Mouse (Mus musculus): Measurements from ENCODE around the gene Sec63.

The Sec63 gene

GRCm38 (mm10) chr10:42827155-42827554, 65.9 kb downstream of the Sec63 start:
- no peak for DNase-seq (ENCODE audit: inconsistent age in 2 of 2, low spot score in 1 of 2)

- DNase-seq (ENCODE audit: inconsistent age in 2 of 2, low spot score in 1 of 2), result no peak
Measured at GRCm38 (mm10) chr10:42830007-42830406, 68.7 kb downstream of the Sec63 start.

GRCm38 (mm10) chr10:42830409-42830808, 69.1 kb downstream of the Sec63 start:
- DNase-seq (ENCODE audit: inconsistent age in 2 of 2, low spot score in 1 of 2), result no peak

GRCm38 (mm10) chr10:42832677-42833076, 71.4 kb downstream of the Sec63 start:
- peak in 1 of 2 experiments; percentile 44 for DNase-seq (ENCODE audit: inconsistent age in 2 of 2, low spot score in 1 of 2)

DNA sequence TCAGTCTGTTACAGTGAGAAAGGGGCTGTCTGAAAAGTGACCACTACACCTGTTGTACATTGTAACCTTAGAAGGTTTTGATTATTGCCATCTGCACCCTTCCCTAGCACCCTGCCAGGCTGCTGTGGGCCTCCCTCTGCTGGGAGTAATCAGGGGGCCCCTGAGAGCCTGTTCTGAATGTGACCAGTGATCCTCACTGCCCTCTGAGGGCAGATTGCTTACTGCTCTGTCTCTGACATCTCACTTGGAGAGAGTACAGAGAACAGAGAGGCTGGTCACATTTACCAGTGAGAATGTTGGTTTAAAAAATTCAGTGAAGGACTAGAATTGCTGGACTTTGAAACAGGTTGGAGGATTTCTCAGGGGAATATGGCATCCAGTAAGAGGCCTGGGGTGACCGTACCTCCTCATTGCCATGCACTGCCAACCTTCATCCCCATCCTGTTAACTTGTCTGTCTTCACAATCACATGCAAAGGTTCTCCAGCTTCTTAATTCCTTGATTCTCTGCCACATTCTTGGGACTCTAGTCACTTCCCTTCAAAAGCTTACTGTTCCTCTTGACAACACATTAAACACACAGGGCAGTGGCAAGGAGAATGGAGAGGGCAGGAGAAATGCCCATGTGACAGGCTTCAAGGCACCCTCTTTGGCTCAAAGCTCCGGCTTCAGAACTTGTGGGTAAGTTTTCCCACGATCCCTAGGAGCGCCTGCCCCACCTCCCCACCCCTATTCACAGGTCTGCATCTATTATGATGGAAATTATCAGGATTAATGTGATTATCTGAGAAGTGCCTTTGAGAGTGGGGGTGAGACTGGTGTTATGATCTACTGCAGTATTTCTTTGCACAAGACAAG, 72.8 kb downstream of the Sec63 start:
- DNase-seq (ENCODE audit: inconsistent age in 2 of 2, low spot score in 1 of 2), result no peak

- DNase-seq (ENCODE audit: inconsistent age in 2 of 2, low spot score in 1 of 2), result no peak
Measured at GRCm38 (mm10) chr10:42838106-42838505, 76.8 kb downstream of the Sec63 start.

GRCm38 (mm10) chr10:42838736-42839135, 77.4 kb downstream of the Sec63 start:
- no peak for DNase-seq (ENCODE audit: inconsistent age in 2 of 2, low spot score in 1 of 2)

GRCm38 (mm10) chr10:42840036-42840435, 78.7 kb downstream of the Sec63 start:
- DNase-seq (ENCODE audit: inconsistent age in 2 of 2, low spot score in 1 of 2), result no peak

GRCm38 (mm10) chr10:42841531-42842195, 80.4 kb downstream of the Sec63 start:
- no peak for DNase-seq (ENCODE audit: inconsistent age in 2 of 2, low spot score in 1 of 2)

GRCm38 (mm10) chr10:42842358-42842757, 81.1 kb downstream of the Sec63 start:
- DNase-seq (ENCODE audit: inconsistent age in 2 of 2, low spot score in 1 of 2), result peak; percentile 74 to 91

- DNase-seq (ENCODE audit: inconsistent age in 2 of 2, low spot score in 1 of 2), result peak in 1 of 2 experiments; percentile 57
Measured at GRCm38 (mm10) chr10:42843416-42843815, 82.1 kb downstream of the Sec63 start.

GRCm38 (mm10) chr10:42845480-42845879, 84.2 kb downstream of the Sec63 start:
- no peak for DNase-seq (ENCODE audit: inconsistent age in 2 of 2, low spot score in 1 of 2)

DNA sequence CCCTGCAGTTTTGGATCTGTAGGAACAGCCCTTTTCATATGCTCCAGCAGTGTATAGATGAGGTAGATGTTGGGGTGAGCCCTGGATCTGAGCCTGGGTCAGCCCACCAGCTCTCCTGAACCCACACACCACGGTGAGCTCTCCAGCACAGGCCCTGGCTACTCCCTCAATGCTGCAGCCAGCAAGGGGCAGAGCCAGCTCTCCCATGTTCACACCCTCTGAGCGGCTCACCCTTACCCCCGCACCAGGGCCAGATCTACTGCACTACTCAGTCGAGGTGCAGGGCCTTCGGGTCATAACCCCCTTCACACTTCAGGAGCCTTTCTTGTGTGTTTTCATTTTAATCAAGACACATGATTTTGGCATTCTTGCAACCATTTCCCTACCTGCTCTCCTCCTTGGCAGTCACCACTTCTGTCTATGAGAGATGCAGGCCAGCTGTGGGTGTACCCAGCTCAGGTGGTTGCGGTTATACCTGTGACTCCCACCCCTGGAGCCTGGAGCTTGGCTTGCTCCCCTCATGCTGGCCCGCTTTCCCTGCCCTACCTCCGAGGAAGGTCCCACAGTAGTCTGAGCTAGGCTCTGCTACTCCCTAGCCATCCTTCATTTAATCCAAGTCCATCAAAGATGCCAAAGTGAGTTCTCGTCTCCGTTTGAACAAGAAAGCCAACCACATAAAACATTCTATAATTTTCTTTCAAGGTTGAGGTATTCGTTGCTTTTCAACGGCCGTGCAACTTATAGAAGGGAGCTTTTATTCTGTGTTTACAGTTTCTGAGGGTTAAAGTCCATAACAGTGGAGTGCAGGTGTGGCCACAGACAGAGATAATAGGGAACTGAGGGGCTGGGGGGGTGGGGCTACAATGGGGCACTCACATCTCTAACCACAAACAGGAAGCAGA, 87.1 kb downstream of the Sec63 start:
- no peak for DNase-seq (ENCODE audit: inconsistent age in 2 of 2, low spot score in 1 of 2)

DNA sequence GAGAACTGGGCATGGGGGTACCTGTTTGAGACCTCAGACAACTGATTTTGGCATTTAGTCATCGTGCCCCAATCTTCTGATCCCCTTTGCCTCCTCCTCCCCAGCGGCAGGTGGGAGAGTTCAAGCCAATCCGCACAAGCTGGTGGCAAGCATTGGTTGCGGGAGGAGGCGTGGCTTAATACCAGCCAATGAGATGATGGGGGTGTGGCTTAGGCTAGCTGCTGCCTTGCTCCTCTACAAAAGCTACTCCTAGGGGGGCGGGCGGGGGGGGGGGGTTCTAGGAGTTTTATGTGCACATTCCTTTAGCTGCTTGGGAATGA, 87.7 kb downstream of the Sec63 start:
- no peak for DNase-seq (ENCODE audit: inconsistent age in 2 of 2, low spot score in 1 of 2)

DNA sequence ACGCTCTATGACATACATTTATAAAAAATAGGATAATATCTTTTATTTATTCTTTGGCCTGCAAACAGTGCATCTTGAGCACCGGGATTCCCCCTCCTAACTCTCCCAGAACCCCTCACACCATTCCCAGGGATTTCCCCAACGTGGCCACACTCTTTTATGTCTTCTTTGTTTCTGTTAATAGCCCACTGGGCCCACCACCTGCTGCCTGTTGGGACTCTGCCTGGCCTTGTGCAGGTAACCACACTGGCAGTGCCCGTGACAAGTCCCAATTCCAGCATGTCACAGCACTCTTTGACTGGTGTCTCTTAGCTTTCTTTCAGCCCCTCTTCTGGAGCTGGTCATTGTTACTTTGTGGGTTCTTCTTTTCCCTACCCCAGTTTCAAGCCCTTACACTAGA, 93.5 kb downstream of the Sec63 start:
- DNase-seq (ENCODE audit: inconsistent age in 2 of 2, low spot score in 1 of 2), result no peak

DNA sequence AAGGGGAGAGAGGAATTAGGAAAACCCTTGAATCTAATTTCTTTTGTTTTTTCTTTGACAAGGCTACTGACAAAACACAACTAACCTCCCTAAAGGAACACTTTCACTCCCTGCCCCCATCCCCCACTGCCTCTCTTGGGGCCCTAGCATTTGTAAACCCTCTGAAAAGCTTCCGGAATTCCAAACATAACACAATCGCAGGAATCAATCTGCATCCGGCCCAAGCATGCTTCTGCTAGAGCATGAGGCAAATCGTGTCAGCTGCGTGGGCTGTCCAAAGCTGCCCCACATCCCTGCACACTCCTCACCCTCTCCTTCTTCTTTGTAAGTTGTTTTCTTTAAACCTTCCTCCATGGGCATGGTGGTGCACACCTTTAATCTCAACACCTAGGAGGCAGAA, 94.0 kb downstream of the Sec63 start:
- no peak for DNase-seq (ENCODE audit: inconsistent age in 2 of 2, low spot score in 1 of 2)

DNA sequence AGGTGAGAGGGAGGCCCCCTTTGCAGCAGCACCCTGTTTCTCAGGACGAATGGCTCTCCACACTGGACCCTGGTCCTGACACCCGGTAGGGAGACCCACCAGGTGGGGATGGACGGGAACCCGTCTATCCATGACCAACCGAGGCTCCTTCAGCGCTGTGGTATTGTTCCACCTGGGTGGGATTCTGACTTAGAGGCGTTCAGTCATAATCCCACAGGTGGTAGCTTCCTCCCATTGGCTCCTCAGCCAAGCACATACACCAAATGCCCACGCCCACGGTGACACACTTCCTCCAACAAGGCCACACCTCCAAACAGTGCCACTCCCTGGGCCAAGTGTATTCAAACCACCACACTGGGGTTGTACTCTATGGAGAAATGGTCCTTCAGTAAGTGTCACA, 95.3 kb downstream of the Sec63 start:
- DNase-seq (ENCODE audit: inconsistent age in 2 of 2, low spot score in 1 of 2), result no peak

GRCm38 (mm10) chr10:42857021-42857420, 95.7 kb downstream of the Sec63 start:
- no peak for DNase-seq (ENCODE audit: inconsistent age in 2 of 2, low spot score in 1 of 2)

DNA sequence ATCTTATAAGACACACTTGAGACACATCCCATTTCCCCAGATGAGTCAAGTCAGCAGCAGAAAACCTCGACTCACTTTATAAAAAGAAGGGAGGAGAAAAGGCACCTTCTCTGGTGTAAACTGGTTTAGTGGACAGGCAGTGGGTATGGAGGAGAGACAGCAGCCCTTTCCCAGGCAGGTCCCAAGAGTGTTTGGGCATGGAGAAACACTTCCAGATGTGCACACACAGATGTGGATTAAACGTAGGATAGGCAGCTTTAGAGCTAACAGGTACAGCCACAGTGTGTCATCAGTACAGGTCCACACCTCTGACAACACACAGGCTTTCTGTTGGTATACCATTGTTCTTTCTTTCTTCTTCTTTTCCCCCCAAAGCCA, 98.5 kb downstream of the Sec63 start:
- no peak for DNase-seq (ENCODE audit: inconsistent age in 2 of 2, low spot score in 1 of 2)

DNA sequence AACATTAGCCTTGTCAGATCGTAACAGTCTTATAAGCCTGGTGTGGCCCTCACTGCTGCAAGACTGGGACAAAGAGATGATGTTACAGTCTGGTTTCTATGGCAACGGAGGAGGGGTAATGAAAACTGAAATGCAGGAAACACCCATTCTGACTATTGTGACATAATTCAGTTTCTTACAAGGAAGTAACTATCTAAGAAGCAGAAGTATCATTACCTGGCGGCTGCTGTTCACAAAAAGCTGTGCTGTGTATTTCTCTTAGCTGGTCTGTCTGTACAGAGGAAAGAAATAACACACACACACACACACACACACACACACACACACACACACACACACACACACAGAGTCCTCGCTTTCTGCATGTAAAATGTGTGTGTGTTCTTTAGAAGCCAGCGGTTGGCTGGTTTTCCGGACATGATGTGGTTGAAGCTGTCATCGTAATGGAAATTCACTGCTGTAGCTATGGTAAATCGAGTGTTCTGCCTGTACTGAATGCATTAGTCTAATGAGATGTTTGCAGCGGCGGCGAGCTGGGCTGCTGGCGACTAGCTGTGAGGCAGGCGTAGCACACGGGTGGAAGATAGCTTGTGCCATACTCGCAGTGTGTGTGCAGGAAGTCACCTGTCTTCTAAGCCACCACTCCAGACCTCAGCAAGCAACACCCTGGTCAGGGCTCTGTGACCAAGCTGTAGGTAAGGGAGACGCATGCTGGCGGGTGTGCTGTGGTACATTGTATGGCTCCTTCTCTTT, 99.0 kb downstream of the Sec63 start, which contains the start of gene Scml4:
TSS of gene Scml4 (plus strand) at position 212 of the 753 bp plus-strand sequence.
- DNase-seq (ENCODE audit: inconsistent age in 2 of 2, low spot score in 1 of 2), result peak; percentile 57 to 80

- peak in 1 of 2 experiments; percentile 57 for DNase-seq (ENCODE audit: inconsistent age in 2 of 2, low spot score in 1 of 2)
Measured at GRCm38 (mm10) chr10:42861446-42861845, 100.2 kb downstream of the Sec63 start.
